Mouse (Mus musculus): ENCODE results near the gene Slc30a1.
A peak's percentile ranks its signal among the peaks of the same experiment; 100 is the strongest.

Gene Slc30a1

GRCm38 (mm10) chr1:191945756-191946155 is 39.2 kb downstream of the Slc30a1 start:
- DNase-seq: no peak

DNA sequence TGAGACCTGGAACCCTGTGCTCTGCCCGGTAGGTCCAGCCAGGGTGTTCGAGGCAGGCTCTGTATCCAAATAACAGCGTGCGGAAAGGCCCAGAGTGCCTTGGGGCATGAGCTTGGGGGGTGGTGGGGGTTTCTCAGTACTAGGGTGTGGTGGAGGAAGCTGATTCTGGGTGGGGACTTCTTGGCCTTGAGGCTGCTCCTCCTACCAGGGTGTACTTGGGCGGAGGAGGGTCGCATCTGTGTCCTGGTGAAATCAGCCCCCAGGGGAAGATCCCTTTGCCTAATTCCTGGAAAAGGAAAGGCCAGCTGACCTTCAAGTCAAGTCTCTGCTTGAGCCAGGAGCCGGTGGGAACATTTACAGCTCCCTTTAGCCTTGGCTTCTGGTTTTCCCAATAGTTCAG is 39.7 kb downstream of the Slc30a1 start:
- peak; percentile 29 for DNase-seq

- no peak for DNase-seq
Measured at GRCm38 (mm10) chr1:191946835-191947234, 40.3 kb downstream of the Slc30a1 start.

- no peak for DNase-seq
Measured at GRCm38 (mm10) chr1:191947796-191948195, 41.2 kb downstream of the Slc30a1 start.

- DNase-seq: no peak
Measured at GRCm38 (mm10) chr1:191948600-191948999, 42.0 kb downstream of the Slc30a1 start.

DNA sequence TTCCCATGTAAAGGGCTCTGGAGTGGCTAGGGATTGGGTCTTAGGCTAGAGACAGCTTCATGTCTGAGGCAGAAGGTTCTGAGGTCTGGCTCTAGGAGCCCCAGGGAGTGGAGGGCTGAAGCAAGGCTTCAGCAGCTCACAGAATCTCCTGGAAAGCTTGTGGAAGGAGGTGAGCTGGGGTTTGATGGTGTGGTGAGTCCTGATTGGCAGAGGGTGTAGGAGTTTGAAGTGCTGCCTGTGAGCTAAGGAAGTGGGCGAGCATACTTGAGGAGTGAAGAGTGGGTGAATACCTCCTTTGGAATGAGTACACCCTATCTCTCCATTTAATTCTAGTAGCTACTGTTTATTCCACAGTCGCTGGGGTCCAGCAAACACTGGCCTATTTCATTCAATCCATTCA is 44.0 kb downstream of the Slc30a1 start:
- DNase-seq: no peak

GRCm38 (mm10) chr1:191952733-191953335 is 46.3 kb downstream of the Slc30a1 start:
- no peak for DNase-seq

GRCm38 (mm10) chr1:191955101-191955500 is 48.5 kb downstream of the Slc30a1 start:
- peak; percentile 58 for DNase-seq

DNA sequence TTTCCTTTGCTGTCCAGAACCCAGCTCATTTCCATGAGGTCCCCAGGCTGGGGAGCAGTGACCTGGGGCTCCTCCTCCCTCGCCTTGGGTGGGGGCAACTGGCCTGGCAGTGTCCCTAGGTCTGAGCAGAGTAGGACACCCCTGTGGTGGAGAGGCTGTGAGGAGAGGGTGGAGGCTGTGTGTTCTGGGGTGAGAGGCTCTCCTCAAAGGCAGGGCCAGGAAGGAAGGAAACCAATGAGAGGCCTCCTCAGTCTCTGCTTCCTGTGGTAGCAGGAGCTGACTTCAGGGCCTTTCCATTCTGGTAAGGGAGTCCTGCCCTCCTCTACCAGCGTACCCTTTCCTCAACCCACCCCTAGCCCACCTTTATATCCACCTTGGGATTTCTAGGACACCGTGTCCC is 49.7 kb downstream of the Slc30a1 start:
- DNase-seq: peak; percentile 43

DNA sequence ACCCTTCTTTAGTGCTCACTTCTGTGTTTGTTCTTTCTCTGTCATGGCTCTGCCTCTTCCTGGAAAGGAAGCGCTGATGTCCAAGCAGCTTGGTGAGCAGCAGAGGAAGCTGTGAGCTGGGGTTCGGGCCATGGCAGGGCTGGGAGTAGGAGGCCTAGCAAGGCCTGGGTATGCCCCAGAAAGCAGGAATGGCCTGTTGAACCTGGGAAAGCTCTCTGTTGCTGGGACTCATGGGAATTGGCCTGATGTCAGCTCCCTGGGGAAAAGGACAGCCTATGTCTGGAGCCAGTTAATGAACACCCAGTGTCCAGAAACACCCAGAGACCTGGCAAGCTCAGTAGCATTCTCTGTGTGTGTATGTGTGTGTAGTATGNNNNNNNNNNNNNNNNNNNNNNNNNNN is 50.3 kb downstream of the Slc30a1 start:
- no peak for DNase-seq

GRCm38 (mm10) chr1:191957321-191957720 is 50.8 kb downstream of the Slc30a1 start:
- no peak for DNase-seq

DNA sequence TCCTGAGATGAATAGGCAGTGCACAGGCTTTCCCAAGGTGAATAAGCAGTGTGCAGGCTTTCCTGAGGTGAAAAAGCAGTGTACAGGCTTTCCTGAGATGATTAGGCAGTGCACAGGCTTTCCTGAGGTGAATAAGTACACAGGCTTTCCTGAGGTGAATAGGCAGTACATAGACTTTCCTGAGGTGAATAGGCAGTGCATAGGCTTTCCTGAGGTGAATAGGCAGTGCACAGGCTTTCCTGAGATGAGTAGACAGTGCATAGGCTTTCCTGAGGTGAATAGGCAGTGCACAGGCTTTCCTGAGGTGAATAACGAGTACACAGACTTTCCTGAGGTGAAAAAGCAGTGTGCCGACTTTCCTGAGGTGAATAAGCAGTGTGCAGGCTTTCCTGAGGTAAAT is 54.4 kb downstream of the Slc30a1 start:
- no peak for DNase-seq

Measured in lung, postnatal 14 days (tissue).